Mouse (Mus musculus): ENCODE data around the gene Exosc7.
A peak's percentile ranks its signal among the peaks of the same experiment; 100 is the strongest.

Exosc7 gene

DNA sequence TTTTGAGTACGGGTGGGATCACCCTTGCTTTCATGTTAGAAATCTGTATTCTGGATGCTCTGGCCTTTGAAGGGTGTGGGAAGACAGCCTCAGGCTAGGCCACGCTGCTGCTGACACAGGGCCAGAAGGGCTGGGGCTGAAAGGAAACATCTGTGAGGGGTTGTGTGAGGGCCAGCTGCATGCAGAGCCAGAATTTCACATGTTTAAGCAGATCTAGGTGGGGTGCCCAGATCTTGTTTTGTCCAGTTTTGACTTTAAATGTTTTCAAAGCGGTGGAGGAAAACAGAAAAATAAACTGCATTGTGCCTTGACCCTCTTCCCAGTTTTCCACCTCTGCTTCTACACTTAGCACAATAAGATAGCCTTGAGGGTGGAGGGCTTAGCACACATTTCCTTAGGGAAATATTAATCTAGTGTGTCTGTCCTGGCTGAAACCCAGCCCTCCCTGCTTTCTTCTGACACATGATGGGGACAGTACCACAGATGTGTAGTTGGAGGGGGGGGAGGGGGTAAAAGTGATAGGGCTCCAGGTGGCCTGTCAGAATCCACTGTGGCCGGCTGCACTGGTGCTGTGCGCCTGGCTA is 26.0 kb downstream of the Exosc7 start:
- peak; percentile 25 to 37 for DNase-seq

GRCm38 (mm10) chr9:123139887-123140614 is 27.0 kb downstream of the Exosc7 start:
- DNase-seq = no peak

DNA sequence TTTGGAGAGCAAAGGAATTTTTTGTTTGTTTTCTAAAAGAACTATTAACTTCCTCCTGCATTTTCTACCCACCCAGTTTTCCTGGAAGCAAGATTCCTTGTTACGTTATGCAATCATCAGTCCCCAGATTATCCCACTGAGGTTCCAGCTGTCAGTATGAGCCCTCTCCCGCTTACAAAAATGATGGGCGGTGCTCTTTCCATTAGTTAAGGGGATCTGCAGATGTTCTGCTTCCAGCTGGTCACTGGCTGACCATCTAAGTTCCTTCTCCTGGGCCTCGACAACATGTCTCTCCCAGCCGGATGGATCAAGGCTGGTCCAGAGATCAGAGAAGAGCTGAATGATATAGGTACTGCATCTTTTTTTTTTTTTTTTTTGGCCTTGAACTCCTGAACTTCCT is 35.4 kb downstream of the Exosc7 start:
- DNase-seq = no peak

DNA sequence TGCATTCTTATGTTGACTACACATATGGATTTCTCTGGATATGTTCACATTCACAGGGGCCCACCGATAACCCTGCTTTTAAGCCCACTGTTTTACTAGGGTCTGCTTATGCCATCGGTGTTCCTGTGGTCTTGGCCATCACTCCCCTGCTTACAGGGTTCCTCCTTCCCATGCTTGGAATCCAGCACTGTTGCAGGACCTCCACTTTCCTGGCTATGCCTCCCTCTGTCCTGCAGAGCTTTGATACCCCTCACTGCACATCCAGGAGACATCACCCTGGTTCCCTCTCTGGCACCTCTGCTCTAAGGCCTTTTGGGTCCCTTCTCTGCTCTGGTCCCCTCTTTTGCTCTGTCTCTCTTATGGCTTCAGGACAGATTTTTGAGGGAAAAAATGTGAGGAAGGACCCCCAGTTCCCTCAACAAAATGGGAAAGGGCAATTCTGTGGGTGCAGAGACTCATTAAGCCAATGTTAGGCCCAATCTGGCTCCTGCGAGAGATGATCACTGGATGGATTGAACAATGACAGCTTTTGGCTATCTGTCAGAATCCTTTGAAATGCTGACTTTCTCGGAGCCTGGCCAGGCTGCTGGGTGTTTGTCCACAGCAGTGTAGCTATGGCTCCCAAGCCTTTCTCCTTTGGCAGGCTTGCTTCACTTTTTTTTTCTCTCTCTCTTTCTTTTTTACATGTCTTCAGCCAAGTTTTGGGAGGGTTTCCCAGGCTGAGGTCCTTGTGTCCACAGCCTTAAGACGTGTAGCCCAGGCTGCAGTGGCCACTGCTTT is 37.4 kb downstream of the Exosc7 start, which contains the start of gene Clec3b:
Gene Clec3b (plus strand): TSS at position 706 of the 780 bp plus-strand sequence.
- peak; percentile 49 to 64 for DNase-seq

GRCm38 (mm10) chr9:123151561-123151960 is 38.5 kb downstream of the Exosc7 start:
- no peak for DNase-seq

DNA sequence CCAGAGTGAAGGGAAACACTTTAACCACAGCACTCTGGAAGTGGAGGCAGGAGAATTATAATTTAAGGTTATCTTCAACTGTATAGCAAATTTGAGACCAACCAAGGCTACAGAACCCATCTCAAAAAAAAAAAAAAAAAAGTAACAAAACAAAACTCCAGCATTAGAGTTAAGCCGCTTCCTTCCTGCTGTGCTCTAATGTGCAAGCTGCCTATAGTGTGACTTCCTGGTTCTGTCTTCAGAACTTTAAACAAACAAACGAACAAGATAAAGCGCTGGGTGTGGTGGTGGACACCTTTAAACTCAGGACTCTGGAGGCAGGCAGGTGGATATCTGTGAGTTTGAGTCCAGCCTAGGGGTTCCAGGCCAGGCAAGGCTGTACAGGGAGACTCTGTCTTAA is 39.0 kb downstream of the Exosc7 start:
- DNase-seq = no peak

GRCm38 (mm10) chr9:123153121-123153520 is 40.1 kb downstream of the Exosc7 start:
- peak; percentile 37 to 53 for DNase-seq

GRCm38 (mm10) chr9:123156910-123157361 is 43.9 kb downstream of the Exosc7 start:
- peak; percentile 30 to 40 for DNase-seq

DNA sequence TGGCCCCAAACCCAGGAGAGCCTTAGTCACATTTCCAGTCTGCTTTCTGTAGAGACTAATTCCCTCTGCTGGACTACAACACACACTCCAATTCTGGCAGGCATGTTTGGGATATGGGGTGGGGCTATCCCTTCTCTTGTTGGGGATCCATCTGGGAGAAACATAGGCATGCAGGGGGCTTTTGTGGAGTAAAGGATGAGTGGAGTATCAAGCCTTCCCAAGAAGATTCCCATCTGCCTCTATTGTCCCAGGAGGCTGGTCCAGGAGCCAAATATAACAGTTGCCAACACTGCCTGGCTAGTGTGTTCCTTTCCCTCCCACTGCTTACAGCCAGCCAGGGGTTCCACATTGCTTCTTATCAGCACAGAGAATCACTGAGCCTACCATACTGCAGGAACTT is 44.7 kb downstream of the Exosc7 start:
- DNase-seq = no peak

GRCm38 (mm10) chr9:123158125-123158836 is 45.3 kb downstream of the Exosc7 start:
- peak; percentile 39 to 52 for DNase-seq

DNA sequence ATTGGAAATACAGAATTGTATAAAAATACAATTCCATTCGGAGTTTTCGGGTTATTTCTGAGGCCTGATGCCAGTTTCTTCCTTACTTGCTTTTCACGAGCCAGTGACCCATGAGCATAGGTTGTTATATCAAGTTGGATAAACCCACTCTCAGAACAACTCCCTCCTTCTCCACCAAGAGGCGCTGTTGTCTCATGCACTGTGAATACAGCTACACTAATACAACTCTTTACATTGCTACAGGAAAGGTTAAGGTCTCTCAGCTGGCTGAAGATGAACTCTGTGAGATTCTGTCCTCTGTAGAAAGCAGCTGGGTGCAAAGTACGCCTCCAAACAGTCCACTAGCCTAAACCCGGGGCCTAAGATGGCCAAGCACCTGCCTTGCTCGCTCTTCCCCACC is 46.3 kb downstream of the Exosc7 start:
- DNase-seq = peak; percentile 63 to 88

DNA sequence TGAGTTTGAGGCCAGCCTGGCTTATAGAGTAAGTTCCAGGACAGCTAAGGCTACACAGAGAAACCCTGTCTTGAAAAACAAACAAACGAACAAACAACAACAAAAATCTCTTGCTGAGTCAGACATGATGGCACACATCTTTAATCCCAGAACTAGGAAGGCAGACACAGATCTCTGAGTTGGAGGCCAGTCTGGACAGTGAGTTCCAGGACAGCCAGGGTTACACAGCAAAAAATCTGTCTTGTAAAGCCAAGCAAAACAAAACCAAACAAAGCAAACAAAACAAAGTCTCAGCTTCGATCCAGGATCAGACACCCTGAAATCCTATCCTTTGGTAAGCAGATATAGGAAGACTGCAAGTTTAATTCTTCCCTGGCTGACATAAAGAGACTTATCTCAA is 48.8 kb downstream of the Exosc7 start:
- no peak for DNase-seq

DNA sequence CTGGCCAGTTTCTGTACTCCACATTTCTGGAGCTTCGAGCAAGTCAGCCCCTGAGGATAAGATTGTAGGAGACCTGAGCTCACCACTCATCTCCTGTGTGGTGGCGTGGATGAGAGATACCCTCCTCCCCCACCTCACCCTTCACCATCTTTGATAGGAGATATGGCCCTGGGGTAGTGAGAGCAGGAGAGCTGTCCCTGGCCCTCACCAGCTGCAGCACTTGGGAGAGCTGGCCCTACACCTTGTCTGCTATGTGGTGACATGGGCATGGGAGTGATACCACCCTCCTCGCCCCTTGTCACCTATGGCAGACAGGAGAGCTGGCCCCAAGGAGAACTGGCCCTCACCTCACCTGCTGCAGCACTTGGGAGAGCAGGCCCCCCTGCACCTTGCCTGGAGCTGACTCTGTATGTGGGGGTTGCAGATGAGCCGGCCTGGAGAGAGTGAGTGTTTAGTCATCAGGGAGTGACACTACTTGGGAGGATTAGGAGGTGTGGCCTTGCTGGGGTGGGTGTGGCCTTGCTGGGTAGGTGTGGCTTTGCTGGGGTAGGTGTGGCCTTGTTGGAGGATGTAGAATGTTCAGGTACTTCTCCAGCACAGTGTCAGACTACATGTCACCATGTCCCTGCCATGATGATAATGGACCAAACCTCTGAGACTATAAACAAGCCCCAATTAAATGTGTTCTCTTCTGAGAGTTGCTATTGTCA is 50.1 kb downstream of the Exosc7 start:
- no peak for DNase-seq

DNA sequence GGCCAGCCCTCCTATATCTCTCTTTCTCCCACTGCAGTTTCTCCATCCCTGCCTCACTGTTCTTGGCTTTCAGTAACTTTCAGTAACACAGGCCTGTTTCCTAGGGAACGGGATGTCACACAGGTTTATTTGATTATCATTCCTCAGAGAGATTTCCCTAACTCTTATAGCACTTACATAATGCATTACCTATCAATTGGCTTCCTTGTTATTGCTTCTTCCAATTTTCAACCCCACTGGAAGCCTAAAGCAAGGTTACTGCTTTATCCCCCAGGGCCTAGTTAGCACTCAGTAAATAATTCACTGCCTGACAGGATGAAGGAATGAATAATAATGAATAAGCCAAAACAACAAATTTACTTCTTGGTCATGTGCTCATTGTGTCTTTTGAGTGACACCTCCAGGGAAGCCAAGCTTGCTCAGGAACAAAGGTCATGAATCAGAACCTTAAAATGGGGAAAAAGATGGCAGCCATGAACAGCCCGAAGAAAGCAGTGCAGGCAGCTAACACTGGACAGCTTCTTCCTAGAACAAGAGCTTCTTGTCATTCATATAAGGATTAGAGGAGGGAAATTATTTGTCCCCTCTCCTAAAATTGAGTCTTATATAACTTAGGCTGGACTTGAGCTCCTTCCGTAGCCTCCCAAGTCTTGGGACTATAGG is 52.9 kb downstream of the Exosc7 start:
- DNase-seq = peak; percentile 52 to 69

DNA sequence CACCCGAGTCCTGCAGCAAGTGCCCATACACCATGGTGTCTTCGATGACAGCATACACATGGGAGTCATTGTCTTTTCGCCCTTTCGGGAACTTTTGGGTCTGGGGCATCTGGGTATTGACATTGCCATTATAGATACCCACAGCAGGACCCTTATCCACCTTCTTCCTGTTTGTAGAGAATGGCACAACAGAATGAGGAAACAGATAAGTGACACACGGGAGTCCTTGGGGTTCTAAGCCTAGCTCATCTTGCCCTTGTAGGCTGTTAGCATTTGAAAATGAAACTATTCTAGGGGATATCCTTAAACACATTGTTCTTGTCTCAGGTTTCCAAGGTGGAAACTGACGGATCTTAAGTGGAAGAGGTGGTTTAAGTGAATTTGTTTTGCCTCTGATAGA is 60.7 kb downstream of the Exosc7 start:
- no peak for DNase-seq

DNA sequence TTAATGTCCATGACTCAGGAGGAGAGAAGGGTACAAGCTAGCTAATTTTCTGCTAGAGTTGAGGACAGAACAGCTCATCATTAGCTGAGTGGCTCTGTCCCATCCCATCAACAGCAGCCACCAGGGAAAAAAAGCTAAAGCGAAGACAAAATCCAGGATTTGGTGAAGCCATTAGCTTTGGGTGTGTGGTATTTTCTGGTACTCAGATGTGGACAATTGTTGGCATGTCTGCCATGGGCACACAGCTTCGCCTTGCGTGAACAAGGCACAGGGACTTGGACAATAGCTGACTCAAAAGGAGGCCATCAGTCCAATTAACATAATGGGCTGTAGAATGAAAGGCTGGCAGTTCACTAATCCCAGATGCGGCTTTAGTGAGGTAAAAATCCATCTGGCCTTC is 61.3 kb downstream of the Exosc7 start:
- DNase-seq = no peak

- DNase-seq = no peak
These were observed 64.5 kb downstream of the Exosc7 start for GRCm38 (mm10) chr9:123177380-123178048.

- peak; percentile 55 to 65 for DNase-seq
These were observed 67.0 kb downstream of the Exosc7 start for GRCm38 (mm10) chr9:123180003-123180402.

GRCm38 (mm10) chr9:123183226-123183625 is 70.2 kb downstream of the Exosc7 start:
- peak; percentile 81 to 87 for DNase-seq

DNA sequence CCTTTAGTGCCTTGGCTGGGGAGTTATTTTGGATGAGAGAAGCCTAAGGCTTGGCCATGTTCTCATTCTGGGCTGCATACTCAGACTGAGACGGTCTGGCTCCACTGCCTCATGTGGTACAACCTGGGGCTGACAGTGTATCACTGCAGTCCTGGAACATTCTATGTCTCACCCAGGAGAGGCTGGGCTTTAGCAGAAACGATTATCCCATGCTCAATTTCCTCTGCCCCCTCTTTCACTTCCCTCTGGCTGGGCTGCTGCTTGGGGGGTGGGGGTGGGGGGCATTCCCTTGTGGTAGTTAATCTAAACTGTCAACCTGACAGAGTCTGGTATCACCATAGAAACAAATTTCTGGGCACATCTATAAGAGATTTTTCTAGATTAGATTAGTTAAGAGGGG is 72.5 kb downstream of the Exosc7 start:
- DNase-seq = no peak
